Mouse (Mus musculus): ENCODE measurements around the gene Zmynd19.

Gene Zmynd19

GRCm38 (mm10) chr2:24949421-24950188 lies at the start of gene Zmynd19:
Gene Zmynd19, plus strand, starts transcription at chr2:24949792.
- peak; percentile 99 for DNase-seq

GRCm38 (mm10) chr2:24901055-24901454 lies 48.5 kb upstream of the Zmynd19 start:
- DNase-seq, result no peak

DNA sequence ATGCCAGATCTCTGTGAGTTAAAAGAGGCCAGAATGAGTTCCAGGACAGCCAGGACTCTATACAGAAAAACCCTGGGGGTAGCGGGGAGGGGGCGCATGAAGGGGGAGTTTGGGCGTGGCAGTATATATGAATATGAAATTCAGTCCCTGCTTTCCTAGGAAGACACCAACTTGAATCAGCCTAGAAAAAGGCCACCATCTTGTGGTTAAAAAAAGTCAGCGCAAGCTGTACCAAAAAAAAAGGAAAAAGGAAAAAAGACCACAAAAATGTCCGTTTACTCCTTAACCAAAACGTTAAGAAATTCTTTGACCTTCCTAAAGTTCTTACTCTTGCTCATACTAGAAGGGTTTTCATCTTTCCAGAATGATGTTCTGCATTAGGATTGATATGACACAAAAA lies 46.6 kb upstream of the Zmynd19 start:
- no peak for DNase-seq

GRCm38 (mm10) chr2:24904823-24905652 lies 44.6 kb upstream of the Zmynd19 start:
- DNase-seq, result no peak

- no peak for DNase-seq
Measured at GRCm38 (mm10) chr2:24905653-24906155, 43.9 kb upstream of the Zmynd19 start.

GRCm38 (mm10) chr2:24910481-24910880 lies 39.1 kb upstream of the Zmynd19 start:
- no peak for DNase-seq

- DNase-seq, result no peak
Measured at GRCm38 (mm10) chr2:24912189-24912588, 37.4 kb upstream of the Zmynd19 start.

- no peak for DNase-seq
Measured at GRCm38 (mm10) chr2:24912589-24912988, 37.0 kb upstream of the Zmynd19 start.

- no peak for DNase-seq
Measured at GRCm38 (mm10) chr2:24914762-24915161, 34.8 kb upstream of the Zmynd19 start.

DNA sequence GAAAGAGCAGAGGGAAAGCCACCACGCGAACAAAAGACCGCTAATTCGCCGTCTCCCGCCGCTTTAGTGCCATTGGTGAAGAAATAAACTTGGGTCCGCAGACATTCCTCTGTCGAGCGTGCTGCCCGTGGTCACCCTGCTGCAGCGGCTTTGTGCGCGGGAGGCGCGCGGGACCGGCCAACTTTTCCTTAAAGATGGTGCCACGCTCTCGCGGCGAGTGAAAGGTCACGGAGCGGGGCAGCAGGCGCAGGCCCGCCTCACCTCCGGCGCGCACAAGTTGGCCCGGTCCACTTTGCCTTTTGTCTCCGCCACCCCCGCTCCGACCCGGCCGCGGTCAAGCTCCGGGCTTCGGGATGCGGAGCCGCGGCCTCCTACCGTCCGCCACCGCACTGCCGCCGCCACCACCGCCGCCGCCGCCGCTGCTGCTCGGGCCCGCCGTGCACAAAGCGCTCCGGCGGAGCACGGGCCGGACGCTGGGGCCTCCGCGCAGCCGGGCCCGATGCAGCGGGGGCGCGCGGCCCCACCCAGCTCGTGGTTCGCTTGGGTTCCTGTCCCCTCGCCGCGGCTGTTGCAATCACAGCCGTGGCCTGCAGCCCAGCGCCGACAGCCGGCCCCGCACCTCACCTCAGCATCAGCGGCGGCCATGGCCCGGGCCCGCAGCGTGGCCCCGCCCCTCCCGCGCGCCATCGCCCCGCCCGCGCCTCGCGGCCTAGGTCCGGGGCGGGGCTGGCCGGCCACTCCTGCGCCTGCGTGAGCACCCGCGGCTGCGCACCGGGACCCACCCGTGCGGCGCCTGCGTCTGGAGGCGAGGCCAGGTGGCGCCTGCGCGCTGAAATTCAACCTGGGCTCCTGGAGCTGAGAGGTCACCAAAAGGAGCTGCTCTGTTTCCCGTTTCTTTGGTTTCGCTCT lies 30.4 kb upstream of the Zmynd19 start, which contains the start of gene Ehmt1:
Ehmt1 (minus strand) TSS at position 685 of the 909 bp plus-strand sequence.
- DNase-seq, result peak; percentile 97

- no peak for DNase-seq
Measured at GRCm38 (mm10) chr2:24919839-24920175, 29.8 kb upstream of the Zmynd19 start.

DNA sequence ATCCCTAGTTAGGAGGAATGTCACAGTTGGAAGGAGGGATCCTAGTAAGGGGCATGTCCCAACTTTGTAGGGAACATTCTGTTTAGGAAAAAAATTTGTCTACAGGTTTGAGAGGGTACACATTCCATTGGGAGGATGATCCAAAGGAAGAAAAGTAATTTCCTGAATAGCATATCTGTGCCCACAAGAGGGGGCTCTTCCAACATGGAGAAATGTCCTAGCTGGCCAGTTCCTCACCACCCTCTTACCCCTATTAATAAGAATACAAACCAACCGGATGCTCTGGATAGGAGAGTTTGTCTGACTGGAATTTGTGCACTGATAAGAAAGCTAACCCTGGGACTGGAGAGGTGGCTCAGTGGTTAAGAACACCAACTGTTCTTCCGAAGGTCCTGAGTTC lies 26.0 kb upstream of the Zmynd19 start:
- no peak for DNase-seq

- DNase-seq, result no peak
Measured at GRCm38 (mm10) chr2:24925284-24925683, 24.3 kb upstream of the Zmynd19 start.

DNA sequence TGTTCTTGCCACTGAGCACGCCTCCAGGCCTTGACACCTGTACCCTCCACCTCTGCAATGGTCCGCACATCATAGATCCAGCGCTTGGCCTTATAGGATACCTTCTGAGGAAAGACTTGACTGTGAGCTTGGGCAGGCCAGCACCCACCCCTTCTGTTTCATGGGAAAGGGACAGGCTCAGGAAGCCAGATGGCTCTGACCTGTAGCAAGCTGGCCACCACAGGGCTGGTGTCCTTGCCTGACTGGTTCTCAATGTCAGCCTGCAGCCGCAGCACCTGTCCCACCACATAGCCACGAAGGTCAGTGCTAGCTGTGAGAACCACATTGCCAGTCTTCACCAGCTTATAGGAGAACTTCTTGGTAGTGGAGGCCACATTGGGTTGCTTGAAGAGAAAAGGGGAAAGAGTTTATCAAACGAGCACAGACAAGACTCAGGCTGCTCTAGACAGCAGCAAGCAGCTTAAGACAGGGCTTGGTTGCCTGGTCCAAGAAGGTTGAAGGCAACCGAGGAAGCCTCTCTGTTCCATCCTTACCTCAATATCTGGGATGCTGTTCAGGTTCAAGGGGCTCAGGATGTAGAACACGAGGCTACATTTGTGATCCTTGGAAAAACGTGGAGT lies 23.1 kb upstream of the Zmynd19 start:
- no peak for DNase-seq

DNA sequence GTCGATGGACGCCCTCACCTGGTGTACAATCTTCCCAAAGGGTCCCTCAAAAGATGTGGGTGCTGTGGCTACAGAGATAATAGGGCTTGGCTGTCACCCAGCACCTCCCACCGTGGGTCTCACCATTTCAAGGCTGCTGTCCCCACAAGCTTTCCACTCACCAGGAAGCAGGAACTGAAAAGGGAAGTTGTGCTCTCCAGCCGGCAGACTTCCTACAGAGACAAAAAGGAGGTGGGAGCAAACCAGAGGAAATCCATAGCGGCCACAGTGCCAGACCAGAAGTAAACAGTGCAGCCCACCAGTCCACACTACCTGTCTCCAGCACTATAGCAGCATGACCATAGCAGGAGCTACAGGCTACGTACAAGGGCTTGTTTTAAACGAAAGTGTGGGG lies 22.6 kb upstream of the Zmynd19 start:
- no peak for DNase-seq

DNA sequence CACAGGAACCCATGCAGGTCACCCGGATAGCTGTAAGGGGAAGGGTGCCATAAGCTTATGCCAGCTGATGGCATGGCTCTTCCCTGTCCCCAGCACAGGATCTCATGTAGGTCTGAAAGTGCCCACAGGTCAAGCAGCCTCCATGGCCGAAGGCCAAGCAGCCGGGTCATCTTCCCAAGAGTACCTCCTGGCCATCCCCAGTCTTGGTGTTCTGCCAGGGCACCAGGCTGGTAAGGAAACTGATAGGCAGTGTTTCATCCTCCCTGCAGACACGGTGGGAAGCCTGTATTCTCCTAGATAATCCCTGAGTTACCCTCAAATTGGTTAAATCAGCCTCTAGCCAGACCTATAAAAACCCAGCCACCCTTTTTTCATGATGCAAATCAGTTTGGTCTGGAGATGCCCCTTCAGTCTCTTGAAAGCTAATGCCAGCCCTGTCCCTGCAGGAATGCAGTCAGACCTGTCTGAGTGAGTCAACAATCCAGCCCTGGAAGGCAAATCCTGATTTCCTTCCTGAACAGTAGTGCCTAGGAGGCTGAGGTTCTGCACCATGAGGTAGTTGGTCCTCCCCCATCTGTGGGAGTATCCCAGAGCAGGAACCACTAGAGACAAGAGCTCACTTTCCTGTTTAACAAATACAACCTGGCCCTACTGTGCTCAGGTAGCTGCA lies 21.6 kb upstream of the Zmynd19 start:
- DNase-seq, result peak; percentile 63

GRCm38 (mm10) chr2:24929119-24929518 lies 20.5 kb upstream of the Zmynd19 start:
- DNase-seq, result no peak

- no peak for DNase-seq
Measured at GRCm38 (mm10) chr2:24929593-24929992, 20.0 kb upstream of the Zmynd19 start.

GRCm38 (mm10) chr2:24934441-24934963 lies 15.1 kb upstream of the Zmynd19 start:
- no peak for DNase-seq

DNA sequence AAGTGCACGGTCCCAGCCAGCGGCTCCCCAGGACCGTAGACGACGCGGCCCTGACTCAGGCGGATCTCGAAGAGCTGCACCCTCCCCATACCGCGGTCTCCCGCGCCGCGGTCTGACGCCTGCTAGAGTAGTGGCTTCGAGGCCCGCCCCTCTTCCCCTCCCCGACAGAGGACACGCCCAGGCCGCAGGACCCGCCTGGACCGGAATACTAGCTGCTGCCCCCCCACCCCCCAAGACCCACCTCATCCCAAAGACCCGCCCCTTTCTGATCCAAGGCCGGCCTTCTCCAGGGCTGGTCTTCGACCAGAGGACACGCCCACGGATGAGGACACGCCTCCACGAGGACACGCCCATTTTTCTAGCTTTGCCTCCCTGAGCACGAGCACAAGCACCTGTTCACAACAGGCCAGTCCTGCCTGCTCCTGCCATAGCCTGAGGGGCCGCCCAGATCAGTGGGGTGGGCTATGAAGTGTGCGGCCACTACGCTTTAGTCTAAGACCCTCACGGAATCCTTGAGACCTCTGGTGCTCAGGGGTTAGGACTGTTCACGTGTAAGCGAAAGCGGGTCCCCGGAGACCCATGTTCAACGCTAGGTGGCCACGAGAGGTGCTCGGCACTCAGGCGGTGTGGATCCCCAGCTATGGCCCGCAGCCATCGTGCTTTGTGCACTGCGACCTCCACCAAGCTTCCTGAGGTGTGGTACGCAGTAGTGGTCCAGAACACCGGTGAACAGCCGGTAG lies 14.4 kb upstream of the Zmynd19 start, which contains the start of gene Arrdc1:
Arrdc1 (minus strand) TSS at position 196 of the 740 bp plus-strand sequence.
- peak; percentile 96 for DNase-seq

DNA sequence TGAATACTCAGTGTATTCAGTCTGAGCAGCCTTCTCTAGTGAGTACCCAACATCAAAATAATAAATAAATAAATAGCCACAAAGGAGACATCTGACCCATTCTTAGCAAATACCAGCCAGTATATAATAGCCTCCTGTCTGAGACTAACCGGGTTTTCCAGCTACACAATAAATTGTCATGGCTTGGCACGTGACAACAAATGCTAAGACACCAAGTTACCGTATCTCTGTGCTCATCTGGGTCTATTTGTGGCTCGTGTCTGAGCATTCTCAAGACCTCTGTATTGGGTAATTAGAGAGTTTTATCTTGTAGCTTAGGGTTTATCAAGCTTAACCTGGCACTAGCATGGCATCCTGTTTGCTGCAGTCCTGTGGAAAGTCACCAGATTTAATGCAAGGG lies 7.5 kb upstream of the Zmynd19 start:
- no peak for DNase-seq

Data from kidney, postnatal 10 days (tissue).